Comparison of ENCODE assay signal across 8 mouse cellular contexts in the genomic region with DNA sequence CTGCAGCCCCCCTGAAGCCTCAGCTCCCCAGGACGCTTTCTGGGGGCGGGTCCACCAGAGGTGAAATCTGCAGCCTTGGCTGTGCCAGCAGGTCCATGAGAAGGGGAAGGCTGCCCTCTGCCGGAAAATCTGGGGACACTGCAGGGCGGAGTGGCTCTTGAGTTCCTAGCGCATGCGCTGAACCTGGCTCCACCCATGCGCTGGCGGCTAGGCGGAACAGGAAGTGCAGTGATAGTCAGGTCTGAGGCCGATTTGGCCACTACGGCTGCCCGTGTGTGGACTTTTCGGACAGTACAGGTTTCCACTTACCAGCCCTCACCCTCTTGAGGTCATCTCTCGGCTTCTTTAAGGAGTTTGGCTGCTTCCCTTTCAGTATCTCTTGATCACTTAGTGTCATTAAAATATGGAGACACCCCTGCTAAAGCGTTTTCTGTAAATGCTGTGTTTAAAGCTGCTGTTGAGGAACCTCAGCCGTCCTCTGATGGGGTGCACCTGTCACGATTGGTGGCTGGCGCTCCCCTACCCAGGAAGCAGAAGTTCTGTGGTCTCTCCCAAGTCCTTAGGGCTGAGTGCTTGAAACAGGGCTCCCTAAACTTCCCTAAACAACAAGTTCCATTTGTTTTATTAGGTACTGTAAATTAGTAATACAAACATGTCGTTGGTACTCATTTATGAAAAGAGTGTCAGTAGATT. TPM values are rescaled to one million over a fixed set of nuclear protein-coding genes. Genes with fewer than 3 reads are reported as not detected.
DNase-seq lines count a peak whose midpoint lies in the region; ATAC-seq lines count a peak whose summit lies in the region.

No protein-coding gene starts in this region.

- H3K4me3 ChIP-seq in heart, embryonic 14.5 days (ENCODE audit: control insufficient read depth in 1 of 2, insufficient read depth in 1 of 2, low read depth in 1 of 2, low read length in 2 of 2), result peak overlapping the region; percentile 45 to 51
- H3K4me3 ChIP-seq in liver, embryonic 13.5 days (replicated peaks), result peak overlapping the region; percentile 63
- peak overlapping the region; percentile 46 for H3K4me3 ChIP-seq in stomach, embryonic 16.5 days (replicated peaks; ENCODE audit: low read length)

- H3K27ac ChIP-seq in heart, embryonic 14.5 days (replicated peaks in 1 of 2; ENCODE audit: control insufficient read depth in 1 of 2, insufficient read depth in 1 of 2, low read depth in 2 of 2, low read length in 2 of 2), result peak overlapping the region; percentile 69 to 89
- peak overlapping the region; percentile 90 for H3K27ac ChIP-seq in liver, embryonic 13.5 days
- peak overlapping the region; percentile 58; the same call in 1 of the 2 replicates for H3K27ac ChIP-seq in stomach, embryonic 16.5 days (ENCODE audit: low read length)

- peak; percentile 97 for ATAC-seq in erythroid progenitor cell, adult 5-6 weeks (replicated peaks; ENCODE audit: low FRiP score, poor library complexity, severe bottlenecking)
- peak; percentile 81 for ATAC-seq in heart, embryonic 14.5 days (ENCODE audit: insufficient number of reproducible peaks, insufficient read depth, low FRiP score, low read depth)
- peak; percentile 84 for ATAC-seq in liver, embryonic 13.5 days (ENCODE audit: low read depth)
- ATAC-seq in stomach, embryonic 16.5 days (ENCODE audit: insufficient read depth, low FRiP score), result peak; percentile 88

- H3K4me2 ChIP-seq in heart, embryonic 14.5 days (ENCODE audit: low read length), result peak overlapping the region; percentile 83
- H3K4me2 ChIP-seq in liver, embryonic 13.5 days, result peak overlapping the region; percentile 74
- peak overlapping the region; percentile 52 for H3K4me2 ChIP-seq in stomach, embryonic 16.5 days (ENCODE audit: low read depth, low read length)

- WGBS in heart, embryonic 14.5 days, result 4% methylated on average over 19 of the region's 19 CpGs
- WGBS in liver, embryonic 13.5 days (ENCODE audit: insufficient replicate concordance), result 3% methylated on average over 19 of the region's 19 CpGs
- 3% methylated on average over 19 of the region's 19 CpGs for WGBS in stomach, embryonic 16.5 days

- H3K9me3 ChIP-seq in heart, embryonic 14.5 days (ENCODE audit: control insufficient read depth, low read length), result no peaks in the 10 kb centered on the region
- H3K9me3 ChIP-seq in liver, embryonic 13.5 days (replicated peaks), result no peaks in the 10 kb centered on the region
- H3K9me3 ChIP-seq in stomach, embryonic 16.5 days (replicated peaks; ENCODE audit: control insufficient read depth, low read length), result no peaks in the 10 kb centered on the region

- H3K4me1 ChIP-seq in heart, embryonic 14.5 days (ENCODE audit: control insufficient read depth in 2 of 2, insufficient read depth in 2 of 2, low read length in 2 of 2), result peaks cover 23 to 37% of the 10 kb centered on the region in 2 experiments
- peaks cover 55% of the 10 kb centered on the region for H3K4me1 ChIP-seq in liver, embryonic 13.5 days (replicated peaks)
- peaks cover 27% of the 10 kb centered on the region for H3K4me1 ChIP-seq in stomach, embryonic 16.5 days (ENCODE audit: control insufficient read depth, insufficient read depth, low read length)

- DNase-seq in CD4-positive helper T cell, adult 2 months (ENCODE audit: low read depth, low spot score), result peak; percentile 95
- peak; percentile 80 for DNase-seq in brain, embryonic 18.5 days (ENCODE audit: low read depth, low spot score)
- peak; percentile 98 for DNase-seq in kidney, postnatal 14 days
- peak; percentile 96 for DNase-seq in liver, embryonic 13.5 days
- DNase-seq in neural tube, embryonic 10.5 days (ENCODE audit: extremely low spot score, low spot score), result peak; percentile 97

- no peaks in the 10 kb centered on the region for H3K36me3 ChIP-seq in heart, embryonic 14.5 days (ENCODE audit: control insufficient read depth, insufficient read depth, low read length)
- H3K36me3 ChIP-seq in liver, embryonic 13.5 days, result peaks cover 3% of the 10 kb centered on the region; the same call in 1 of the 2 replicates
- no peaks in the 10 kb centered on the region for H3K36me3 ChIP-seq in stomach, embryonic 16.5 days (ENCODE audit: control insufficient read depth, insufficient read depth, low read length)

- peak overlapping the region; percentile 76 for H3K9ac ChIP-seq in heart, embryonic 14.5 days (ENCODE audit: low read length)
- H3K9ac ChIP-seq in liver, embryonic 13.5 days, result peak overlapping the region; percentile 70
- peak overlapping the region; percentile 71 for H3K9ac ChIP-seq in stomach, embryonic 16.5 days (ENCODE audit: low read length)

- no peaks in the 10 kb centered on the region for H3K27me3 ChIP-seq in heart, embryonic 14.5 days (ENCODE audit: control insufficient read depth, insufficient read depth, low read length)
- no peaks in the 10 kb centered on the region for H3K27me3 ChIP-seq in liver, embryonic 13.5 days
- H3K27me3 ChIP-seq in stomach, embryonic 16.5 days (ENCODE audit: control insufficient read depth, insufficient read depth, low read length), result no peaks in the 10 kb centered on the region

RNA-seq across cellular contexts. Expression of a gene that starts 5.8 kb away (rescaled TPM):
- total RNA-seq in erythroid progenitor cell, adult 5-6 weeks (2015; ENCODE audit: low replicate concordance), result not detected in 2 replicates
- not detected in 2 replicates for total RNA-seq in erythroid progenitor cell, adult 5-6 weeks (2017; ENCODE audit: low replicate concordance)
- polyA plus RNA-seq in heart, embryonic 14.5 days (2014; fragmentation: Nextera tagmentation; extraction: Ambion mirVana), result 0.84 and 1.1 TPM in 2 replicates
- polyA plus RNA-seq in liver, embryonic 13.5 days (2015; fragmentation: Nextera tagmentation; extraction: Ambion mirVana), result 0.57 and 0.78 TPM in 2 replicates
- 1.2 and 1.4 TPM in 2 replicates for polyA plus RNA-seq in stomach, embryonic 16.5 days (2015; fragmentation: Nextera tagmentation; extraction: Ambion mirVana)

RNA-seq across cellular contexts. Expression of a gene that starts 30.3 kb away (rescaled TPM):
- total RNA-seq in erythroid progenitor cell, adult 5-6 weeks (2015; ENCODE audit: low replicate concordance), result 8.8 and 12.6 TPM in 2 replicates
- total RNA-seq in erythroid progenitor cell, adult 5-6 weeks (2017; ENCODE audit: low replicate concordance), result 24.8 and 48.5 TPM in 2 replicates
- polyA plus RNA-seq in heart, embryonic 14.5 days (2014; fragmentation: Nextera tagmentation; extraction: Ambion mirVana), result 114 and 115 TPM in 2 replicates
- 17.3 and 21.8 TPM in 2 replicates for polyA plus RNA-seq in liver, embryonic 13.5 days (2015; fragmentation: Nextera tagmentation; extraction: Ambion mirVana)
- 44.9 and 46.0 TPM in 2 replicates for polyA plus RNA-seq in stomach, embryonic 16.5 days (2015; fragmentation: Nextera tagmentation; extraction: Ambion mirVana)

Comparison
In these comparisons a context has a peak if more than half of its experiments do, and no peak if none do; other contexts are left out.
1. Peak in every context shown above with its lines: DNase-seq, ATAC-seq, H3K4me3 ChIP-seq and H3K27ac ChIP-seq.